Comparison of ENCODE assay signal across 8 mouse cellular contexts in genomic region chr12:31948101-31949000, GRCm38 (mm10). TPM values are rescaled to one million over a fixed set of nuclear protein-coding genes. Genes with fewer than 3 reads are reported as not detected.
DNase-seq lines count a peak whose midpoint lies in the region; ATAC-seq and TF ChIP-seq lines count a peak whose summit lies in the region.

No protein-coding gene starts in this region.

- no peak overlapping the region for H3ac ChIP-seq in C2C12 (ENCODE audit: control insufficient read depth, insufficient read length, low read depth)

- H3K4me2 ChIP-seq in forebrain, embryonic 14.5 days (ENCODE audit: low read length) = peak overlapping the region; percentile 65
- peak overlapping the region; percentile 71 for H3K4me2 ChIP-seq in liver, embryonic 15.5 days

- no peak for TF ChIP-seq CTCF in C2C12 (IDR thresholded peaks at IDR 0.05; ENCODE audit: control insufficient read depth, insufficient read depth, insufficient read length)
- no peak for TF ChIP-seq CTCF in thymus, adult 2 months (IDR thresholded peaks at IDR 0.05; ENCODE audit: borderline replicate concordance, control insufficient read depth, extremely low read depth, insufficient read depth, low read length, poor library complexity)

- no peak for DNase-seq in heart, embryonic 10.5 days (ENCODE audit: low spot score)
- DNase-seq in heart, adult 18-20 months = no peak
- peak; percentile 12 for DNase-seq in forebrain, embryonic 14.5 days (ENCODE audit: low spot score)
- no peak for DNase-seq in frontal cortex, adult 2 months (ENCODE audit: extremely low spot score in 1 of 2, low spot score in 1 of 2)
- DNase-seq in layer of hippocampus, postnatal 36 days = no peak
- DNase-seq in thymus, adult 2 months = no peak

- ATAC-seq in forebrain, embryonic 14.5 days = no peak
- no peak for ATAC-seq in liver, embryonic 15.5 days (ENCODE audit: insufficient read depth)

- peak overlapping the region; percentile 92 for H3K4me3 ChIP-seq in heart, embryonic 10.5 days
- H3K4me3 ChIP-seq in C2C12 (ENCODE audit: insufficient read depth, poor library complexity, severe bottlenecking) = peak overlapping the region; percentile 89
- H3K4me3 ChIP-seq in forebrain, embryonic 14.5 days (ENCODE audit: low read depth, low read length) = peak overlapping the region; percentile 87
- H3K4me3 ChIP-seq in liver, embryonic 15.5 days (replicated peaks) = peak overlapping the region; percentile 97
- no peak overlapping the region for H3K4me3 ChIP-seq in thymus, adult 2 months (ENCODE audit: control insufficient read depth, insufficient read depth, low read length)

- H3K9ac ChIP-seq in forebrain, embryonic 14.5 days (ENCODE audit: low read length) = peak overlapping the region; percentile 92
- H3K9ac ChIP-seq in liver, embryonic 15.5 days = peak overlapping the region; percentile 98

- H3K4me1 ChIP-seq in heart, embryonic 10.5 days = 0 out of 2 replicates have a peak, but pooled peaks cover 3% of the 10 kb centered on the region
- peaks cover 3% of the 10 kb centered on the region; the same call in 1 of the 2 replicates for H3K4me1 ChIP-seq in forebrain, embryonic 14.5 days (ENCODE audit: control insufficient read depth, insufficient read depth, low read length)
- peaks cover 51% of the 10 kb centered on the region for H3K4me1 ChIP-seq in liver, embryonic 15.5 days (replicated peaks)
- no peaks in the 10 kb centered on the region; the same call in 1 of the 2 replicates for H3K4me1 ChIP-seq in thymus, adult 2 months (replicated peaks; ENCODE audit: control insufficient read depth, insufficient read depth, low read length)

- 32% methylated on average over 7 of the region's 7 CpGs for WGBS in heart, embryonic 10.5 days
- 17% methylated on average over 7 of the region's 7 CpGs for WGBS in forebrain, embryonic 14.5 days
- WGBS in liver, embryonic 15.5 days (ENCODE audit: insufficient replicate concordance) = 17% methylated on average over 7 of the region's 7 CpGs
- 39% methylated on average over 7 of the region's 7 CpGs for WGBS in thymus, adult 2 months

- H3K27me3 ChIP-seq in heart, embryonic 10.5 days (ENCODE audit: insufficient read depth, poor library complexity, severe bottlenecking) = no peaks in the 10 kb centered on the region
- H3K27me3 ChIP-seq in C2C12 (ENCODE audit: control insufficient read depth, insufficient read depth, insufficient read length) = no peaks in the 10 kb centered on the region
- no peaks in the 10 kb centered on the region for H3K27me3 ChIP-seq in forebrain, embryonic 14.5 days (replicated peaks; ENCODE audit: control insufficient read depth, insufficient read depth, low read length)
- H3K27me3 ChIP-seq in liver, embryonic 15.5 days = no peaks in the 10 kb centered on the region
- H3K27me3 ChIP-seq in thymus, adult 2 months (ENCODE audit: control insufficient read depth, insufficient read depth, low read length) = no peaks in the 10 kb centered on the region

- no peaks in the 10 kb centered on the region for H3K9me3 ChIP-seq in heart, embryonic 10.5 days
- H3K9me3 ChIP-seq in forebrain, embryonic 14.5 days (replicated peaks; ENCODE audit: control insufficient read depth, low read length) = no peaks in the 10 kb centered on the region
- H3K9me3 ChIP-seq in liver, embryonic 15.5 days (replicated peaks) = no peaks in the 10 kb centered on the region

- peaks cover 11% of the 10 kb centered on the region for H3K79me3 ChIP-seq in C2C12 (ENCODE audit: low read depth)

- H3K36me3 ChIP-seq in heart, embryonic 10.5 days = peaks cover 4% of the 10 kb centered on the region; the same call in 1 of the 2 replicates
- H3K36me3 ChIP-seq in C2C12 (ENCODE audit: control insufficient read depth, insufficient read depth) = no peaks in the 10 kb centered on the region
- H3K36me3 ChIP-seq in forebrain, embryonic 14.5 days (ENCODE audit: control insufficient read depth, insufficient read depth, low read length) = peaks cover 6% of the 10 kb centered on the region
- H3K36me3 ChIP-seq in liver, embryonic 15.5 days (replicated peaks) = peaks cover 5% of the 10 kb centered on the region
- peaks cover 7% of the 10 kb centered on the region for H3K36me3 ChIP-seq in thymus, adult 2 months (ENCODE audit: control insufficient read depth, insufficient read depth, low read length)

- H3K79me2 ChIP-seq in C2C12 (ENCODE audit: control insufficient read depth, insufficient read depth) = peaks cover 30% of the 10 kb centered on the region

- H3K27ac ChIP-seq in heart, embryonic 10.5 days = peak overlapping the region; percentile 100
- H3K27ac ChIP-seq in forebrain, embryonic 14.5 days (ENCODE audit: low read depth, low read length) = peak overlapping the region; percentile 99
- peak overlapping the region; percentile 92 for H3K27ac ChIP-seq in liver, embryonic 15.5 days (replicated peaks)
- no peak overlapping the region for H3K27ac ChIP-seq in thymus, adult 2 months (ENCODE audit: control insufficient read depth, insufficient read depth, low read length)

- no peak for TF ChIP-seq POLR2A in thymus, adult 2 months (IDR thresholded peaks at IDR 0.05; ENCODE audit: control insufficient read depth, extremely low read depth, insufficient read depth, low read length, poor library complexity)

TF ChIP-seq in C2C12, 6 proteins besides CTCF, POLR2A, EP300 and RAD21:
- TF ChIP-seq MYOD1 (IDR thresholded peaks at IDR 0.05; ENCODE audit: control insufficient read depth, insufficient read length, low read depth) (no peak), CEBPB (IDR thresholded peaks at IDR 0.05; ENCODE audit: low read depth) (no peak), MYOG (IDR thresholded peaks at IDR 0.05; ENCODE audit: control insufficient read depth, extremely low read depth, insufficient read length) (no peak), FOSL1 (IDR thresholded peaks at IDR 0.05; ENCODE audit: insufficient read depth, low read length, poor library complexity, severe bottlenecking) (no peak), MAX (IDR thresholded peaks at IDR 0.05) (no peak), USF1 (IDR thresholded peaks at IDR 0.05; ENCODE audit: low read depth) (no peak)

RNA-seq across cellular contexts. Expression of gene Hbp1, which starts 2.0 kb away (rescaled TPM):
- polyA plus RNA-seq in heart, embryonic 10.5 days (2016; fragmentation: Nextera tagmentation; extraction: Ambion mirVana) = 84.4 and 84.7 TPM in 2 replicates
- total RNA-seq in heart, adult 18-20 months (2021) = 10 to 100 TPM; 64.1 to 68.9 TPM
- polyA plus RNA-seq in C2C12 (2012; fragmentation: generic; extraction: Trizol) = 9.6 TPM
- 107 and 112 TPM in 2 replicates for polyA plus RNA-seq in forebrain, embryonic 14.5 days (2014; fragmentation: Nextera tagmentation; extraction: Ambion mirVana)
- polyA plus RNA-seq in liver, embryonic 15.5 days (2015; fragmentation: Nextera tagmentation; extraction: Ambion mirVana) = 44.7 and 46.7 TPM in 2 replicates
- 42.6 and 43.3 TPM in 2 replicates for polyA plus RNA-seq in frontal cortex, adult 2 months (2012; rRNA removed)
- 10 to 100 TPM; 24.8 to 27.8 TPM for total RNA-seq in layer of hippocampus, postnatal 36 days (2021)
- polyA plus RNA-seq in thymus, adult 2 months (2012; rRNA removed) = 74.9 and 94.9 TPM in 2 replicates
